Mouse (Mus musculus): ENCODE measurements at regions not wholly inside any gene's neighbourhood (a gene's known extent, or its start where the extent isn't known, plus 50 kb on each side); places are given as distances from the start of the nearest gene placed in this dataset.
A peak's percentile ranks its signal among the peaks of the same experiment; 100 is the strongest.

GRCm38 (mm10) chr1:29405807-29406206 is 625.8 kb upstream of the Gm597 start:
- intact Hi-C loops (cut with DNase I) = no loop called here
- no peak for DNase-seq (ENCODE audit: low spot score in 2 of 2)

GRCm38 (mm10) chr1:29404139-29404538 is 624.1 kb upstream of the Gm597 start:
- no peak for DNase-seq (ENCODE audit: low spot score in 2 of 2)
- intact Hi-C loops (cut with DNase I) = no loop called here

- intact Hi-C loops (cut with DNase I) = loop anchor here (5.0 kb wide), 1 partner anchor 1224 kb away; no protein-coding TSS in a partner anchor
Observed at GRCm38 (mm10) chr1:29363783-29364182, 583.7 kb upstream of the Gm597 start.

GRCm38 (mm10) chr1:29341587-29341986 is 561.5 kb upstream of the Gm597 start:
- no peak for DNase-seq (ENCODE audit: low spot score in 2 of 2)
- intact Hi-C loops (cut with DNase I) = no loop called here

More at GRCm38 (mm10) chr1:29363783-29364182, 583.7 kb upstream of the Gm597 start:
- peak in 1 of 2 experiments; percentile 50 for DNase-seq (ENCODE audit: low spot score in 2 of 2)

DNA sequence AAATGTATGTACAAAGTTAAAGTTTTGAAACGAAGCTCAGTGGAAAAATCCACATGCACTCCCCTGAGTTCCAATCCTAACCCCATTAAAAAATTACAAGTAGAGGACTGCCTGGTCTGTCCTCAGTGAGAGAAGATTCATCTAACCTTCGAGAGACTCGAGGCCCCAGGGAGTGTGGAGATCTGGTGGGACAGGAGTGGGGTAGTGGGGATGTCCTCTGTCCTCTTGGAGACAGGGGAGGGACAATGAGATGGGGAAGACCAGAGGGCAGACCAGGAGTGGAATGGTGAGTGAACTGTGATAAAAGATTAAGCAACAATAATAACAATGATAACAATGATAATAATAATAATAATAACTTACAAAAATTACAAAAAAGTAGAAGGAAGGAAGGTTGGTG is 560.9 kb upstream of the Gm597 start:
- no peak for DNase-seq (ENCODE audit: low spot score in 2 of 2)
- intact Hi-C loops (cut with DNase I) = no loop called here

DNA sequence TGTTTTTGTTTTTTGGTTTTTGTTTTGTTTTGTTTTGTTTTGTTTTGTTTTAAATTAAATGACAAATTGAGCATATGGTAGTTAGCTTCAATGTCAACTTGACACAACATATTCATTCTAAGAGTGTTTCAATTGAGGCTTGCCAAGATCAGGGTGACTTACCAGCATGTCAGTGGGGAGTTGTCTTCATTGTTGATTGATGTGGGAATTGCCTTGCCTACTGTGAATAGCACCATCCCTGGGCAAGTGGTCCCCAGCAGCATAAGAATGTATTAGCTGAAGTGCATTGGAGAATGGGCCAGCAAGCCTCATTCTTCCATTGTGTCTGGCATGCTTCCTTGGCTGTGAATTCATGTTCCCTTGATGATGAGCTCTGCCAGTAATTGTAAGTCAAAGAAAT is 548.9 kb upstream of the Gm597 start:
- no peak for DNase-seq (ENCODE audit: low spot score in 2 of 2)
- intact Hi-C loops (cut with DNase I) = no loop called here

Small RNA genes in the stretch of these regions (microRNA-seq; reads per million reads assigned to microRNA genes)
- 0 reads per million in 2 experiments for gene Gm23785

All from left cerebral cortex, postnatal 25 days (tissue).